Mouse (Mus musculus): ENCODE data around the gene B4galt5.

Gene B4galt5

GRCm38 (mm10) chr2:167265806-167266205 lies 83.2 kb downstream of the B4galt5 start:
- in situ Hi-C loops (cut with MboI; ENCODE audit: unreplicated experiment in 2 of 2), result no loop called here

- in situ Hi-C loops (cut with MboI; ENCODE audit: unreplicated experiment in 2 of 2), result no loop called here
These were observed 84.0 kb downstream of the B4galt5 start for GRCm38 (mm10) chr2:167265021-167265420.

GRCm38 (mm10) chr2:167263931-167264330 lies 85.1 kb downstream of the B4galt5 start:
- in situ Hi-C loops (cut with MboI; ENCODE audit: unreplicated experiment in 2 of 2), result no loop called here

GRCm38 (mm10) chr2:167263040-167263810 lies 85.8 kb downstream of the B4galt5 start:
- in situ Hi-C loops (cut with MboI; ENCODE audit: unreplicated experiment in 2 of 2), result no loop called here

GRCm38 (mm10) chr2:167262433-167262832 lies 86.5 kb downstream of the B4galt5 start:
- in situ Hi-C loops (cut with MboI; ENCODE audit: unreplicated experiment in 2 of 2), result no loop called here

GRCm38 (mm10) chr2:167261106-167261505 lies 87.9 kb downstream of the B4galt5 start:
- in situ Hi-C loops (cut with MboI; ENCODE audit: unreplicated experiment in 2 of 2), result no loop called here

- in situ Hi-C loops (cut with MboI; ENCODE audit: unreplicated experiment in 2 of 2), result no loop called here
These were observed 91.2 kb downstream of the B4galt5 start for GRCm38 (mm10) chr2:167257790-167258189.

- in situ Hi-C loops (cut with MboI; ENCODE audit: unreplicated experiment in 2 of 2), result no loop called here
These were observed 94.2 kb downstream of the B4galt5 start for GRCm38 (mm10) chr2:167254808-167255207.

- in situ Hi-C loops (cut with MboI; ENCODE audit: unreplicated experiment in 2 of 2), result no loop called here
These were observed 94.8 kb downstream of the B4galt5 start for GRCm38 (mm10) chr2:167254185-167254584.

GRCm38 (mm10) chr2:167253476-167253875 lies 95.5 kb downstream of the B4galt5 start:
- in situ Hi-C loops (cut with MboI; ENCODE audit: unreplicated experiment in 2 of 2), result no loop called here

- in situ Hi-C loops (cut with MboI; ENCODE audit: unreplicated experiment in 2 of 2), result no loop called here
These were observed 96.8 kb downstream of the B4galt5 start for GRCm38 (mm10) chr2:167252057-167252687.

- in situ Hi-C loops (cut with MboI; ENCODE audit: unreplicated experiment in 2 of 2), result no loop called here
These were observed 98.1 kb downstream of the B4galt5 start for GRCm38 (mm10) chr2:167250736-167251337.

- in situ Hi-C loops (cut with MboI; ENCODE audit: unreplicated experiment in 2 of 2), result no loop called here
These were observed 98.8 kb downstream of the B4galt5 start for GRCm38 (mm10) chr2:167250003-167250735.

GRCm38 (mm10) chr2:167249591-167249990 lies 99.4 kb downstream of the B4galt5 start:
- in situ Hi-C loops (cut with MboI; ENCODE audit: unreplicated experiment in 2 of 2), result no loop called here
